Mouse (Mus musculus) mouse embryonic stem cell (cell line): ENCODE results near the gene Wdr63.
"Not testable (repeated sequence)": the region's sequence is repeated elsewhere in the genome, so short reads cannot be mapped to it uniquely, and the experiment has no call there.

Experiments used
- in situ Hi-C, 2 experiments: fragments of 300-500 bp; cut with MboI; formaldehyde crosslinking; loops; 1 replicate in 1 of 2; 3 replicates in 1 of 2; pipeline ENCODE4 v1.14.3; 2019 to 2020; ENCODE audit warnings: low sequenced_read_pairs in 2 of 2, low pct_unique_long_range_greater_than_20kb in 1 of 2, mixed read lengths in 1 of 2; ENCODE audit not compliant: unreplicated experiment in 1 of 2

Gene Wdr63

GRCm38 (mm10) chr3:146029234-146029633 lies 78.7 kb downstream of the Wdr63 start:
- in situ Hi-C loops: no loop called here

GRCm38 (mm10) chr3:146028406-146028805 lies 79.5 kb downstream of the Wdr63 start:
- in situ Hi-C loops: no loop called here

- in situ Hi-C loops: no loop called here
These were observed 80.8 kb downstream of the Wdr63 start for GRCm38 (mm10) chr3:146027116-146027515.

DNA sequence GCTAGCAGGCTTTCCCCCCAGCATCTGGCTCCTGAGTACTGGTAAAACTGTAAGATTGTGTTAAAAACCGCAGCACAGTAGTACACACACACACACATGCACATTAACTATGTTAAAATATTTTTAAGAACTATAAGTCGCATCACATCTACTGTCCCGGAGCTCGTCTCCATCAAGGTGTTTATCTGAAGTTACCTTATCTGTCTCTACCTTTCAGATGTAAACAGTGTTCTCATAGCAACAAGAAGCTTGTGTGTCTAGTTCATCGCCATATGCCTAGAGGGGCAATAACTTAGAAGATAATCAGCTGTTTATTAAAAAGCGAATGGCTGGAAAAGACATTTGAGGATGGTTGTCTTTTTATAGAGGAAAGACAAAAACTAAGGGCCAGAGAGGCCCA lies 82.4 kb downstream of the Wdr63 start:
- in situ Hi-C loops: no loop called here

DNA sequence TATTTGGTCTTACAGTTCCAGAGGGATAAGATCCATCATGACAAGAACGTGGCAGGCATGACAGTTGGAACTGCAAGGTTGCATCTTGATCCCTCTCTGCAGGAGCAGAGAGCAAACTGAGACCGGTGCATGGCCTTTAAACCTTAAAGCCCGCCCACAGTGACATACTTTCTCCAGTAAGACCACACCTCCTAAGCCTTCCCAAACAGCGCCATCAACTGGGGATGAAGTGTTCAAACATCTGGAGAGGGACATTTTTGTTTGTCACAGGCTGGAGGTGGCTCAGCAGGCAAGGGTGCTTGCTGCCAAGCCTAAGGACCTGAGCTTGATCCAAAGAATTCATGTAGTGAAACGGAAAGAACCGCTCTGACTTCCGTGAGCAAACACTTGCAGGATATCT lies 83.2 kb downstream of the Wdr63 start:
- in situ Hi-C loops: no loop called here

DNA sequence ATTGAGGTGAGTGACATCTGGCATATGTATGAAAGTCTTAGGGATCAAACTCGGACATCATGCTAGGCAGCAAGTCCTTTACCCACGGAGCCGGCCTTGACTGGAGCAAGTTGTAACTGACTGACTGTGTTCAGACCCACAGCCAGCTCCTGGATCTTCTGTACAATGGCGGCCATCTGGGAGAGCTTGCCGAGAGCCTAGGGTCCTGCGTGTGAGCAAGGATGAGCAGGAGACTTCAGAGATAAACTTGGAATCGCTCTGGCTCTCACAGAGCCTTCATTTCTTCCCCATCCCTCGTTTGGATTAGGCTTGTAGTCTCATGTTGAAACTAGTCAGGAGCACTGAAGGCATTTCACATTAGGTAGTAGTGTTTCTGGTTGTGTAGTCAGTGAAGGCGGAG lies 85.7 kb downstream of the Wdr63 start:
- in situ Hi-C loops: no loop called here

DNA sequence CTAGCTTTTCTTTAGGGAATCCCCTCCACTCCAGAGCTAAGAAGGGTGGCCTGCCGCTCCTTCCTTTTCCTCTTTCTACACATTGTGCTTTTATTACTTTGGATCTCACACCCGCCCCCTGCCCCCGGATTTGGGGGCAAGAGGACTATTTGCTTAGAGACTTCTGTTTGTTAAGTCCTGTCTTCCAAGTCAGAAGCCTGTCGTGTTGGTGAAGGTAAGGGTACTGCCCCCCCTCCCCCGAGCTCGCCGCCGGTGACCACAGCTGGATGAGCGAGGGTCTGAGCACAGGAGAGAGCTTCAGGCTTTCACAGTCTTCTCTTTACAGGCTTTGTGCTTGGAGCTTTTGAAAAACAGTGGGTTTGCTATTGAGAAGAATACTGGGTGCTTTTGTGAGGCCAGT lies 90.4 kb downstream of the Wdr63 start:
- in situ Hi-C loops: no loop called here

DNA sequence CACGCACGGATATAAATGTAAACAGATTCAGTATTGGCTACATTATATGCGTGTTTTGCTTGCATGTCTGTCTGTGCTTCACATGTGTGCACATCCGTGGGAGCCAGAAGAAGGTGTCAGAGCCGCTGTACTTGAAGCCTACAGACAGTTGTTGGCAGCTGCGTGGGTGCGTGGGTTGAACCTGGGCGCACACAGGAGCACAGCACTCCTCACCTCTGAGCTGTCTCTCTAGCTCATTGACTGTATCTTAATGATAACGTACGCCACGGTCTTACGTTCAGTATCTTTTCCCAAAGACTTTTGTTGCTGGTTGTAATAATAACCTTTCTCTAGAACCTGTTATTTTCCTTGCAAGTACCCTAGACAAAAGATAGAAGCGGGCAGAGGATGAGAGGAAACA lies 91.0 kb downstream of the Wdr63 start:
- in situ Hi-C loops: no loop called here

DNA sequence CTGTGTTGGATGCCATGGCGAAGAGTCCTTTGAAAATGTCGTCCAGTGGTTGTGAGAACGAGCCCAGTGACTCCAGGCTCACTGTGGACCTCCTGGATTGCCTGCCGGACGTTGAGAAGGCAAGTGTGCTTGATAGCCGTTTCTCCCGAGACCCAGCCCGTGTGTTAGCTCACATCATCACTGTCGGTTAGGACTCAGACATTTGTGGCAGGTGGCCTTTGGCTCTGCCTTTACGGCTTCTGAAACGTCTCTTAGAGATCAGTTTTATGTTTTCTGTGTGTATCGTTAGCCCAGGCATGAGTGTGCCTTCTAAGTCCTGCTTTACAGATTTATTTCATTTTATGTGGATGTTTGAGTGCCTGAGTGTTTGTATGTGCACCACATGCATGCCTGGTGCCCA lies 93.6 kb downstream of the Wdr63 start:
- in situ Hi-C loops: no loop called here

GRCm38 (mm10) chr3:146013490-146013889 lies 94.4 kb downstream of the Wdr63 start:
- in situ Hi-C loops: no loop called here

DNA sequence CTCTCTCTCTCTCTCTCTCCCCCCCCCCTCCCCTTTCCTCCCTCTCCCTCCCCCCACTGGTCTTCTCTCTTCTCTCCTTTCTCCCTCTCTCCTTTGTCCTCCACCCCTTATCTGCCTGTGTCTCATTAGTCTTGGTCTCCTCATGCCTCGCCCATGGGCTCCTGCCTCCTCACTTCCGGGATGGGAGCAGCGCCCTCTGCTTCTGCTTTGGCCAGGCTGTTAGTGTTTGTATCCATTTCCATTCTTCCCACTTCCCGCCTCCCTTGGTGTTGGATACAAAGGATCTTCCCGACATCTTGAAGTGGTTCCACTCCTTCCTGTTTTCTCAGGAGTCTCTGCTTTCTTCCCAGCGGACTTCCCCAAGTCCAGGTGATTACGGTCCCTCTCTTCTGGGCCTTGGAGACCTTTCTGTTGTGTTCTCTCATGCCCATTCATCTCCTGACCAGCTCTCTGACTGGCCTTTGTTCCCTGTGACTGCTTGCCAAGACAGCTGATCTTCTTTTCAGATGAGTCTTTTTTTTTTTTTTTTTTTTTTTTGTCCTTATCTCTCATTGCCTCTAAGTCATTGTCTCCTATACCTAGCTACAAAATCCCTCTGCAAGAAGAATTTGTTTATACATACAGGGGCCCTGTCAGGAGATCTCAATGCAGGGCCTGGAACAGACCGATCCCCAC lies 96.2 kb downstream of the Wdr63 start:
- in situ Hi-C loops: no loop called here

- in situ Hi-C loops: no loop called here
These were observed 97.2 kb downstream of the Wdr63 start for GRCm38 (mm10) chr3:146010751-146011150.

DNA sequence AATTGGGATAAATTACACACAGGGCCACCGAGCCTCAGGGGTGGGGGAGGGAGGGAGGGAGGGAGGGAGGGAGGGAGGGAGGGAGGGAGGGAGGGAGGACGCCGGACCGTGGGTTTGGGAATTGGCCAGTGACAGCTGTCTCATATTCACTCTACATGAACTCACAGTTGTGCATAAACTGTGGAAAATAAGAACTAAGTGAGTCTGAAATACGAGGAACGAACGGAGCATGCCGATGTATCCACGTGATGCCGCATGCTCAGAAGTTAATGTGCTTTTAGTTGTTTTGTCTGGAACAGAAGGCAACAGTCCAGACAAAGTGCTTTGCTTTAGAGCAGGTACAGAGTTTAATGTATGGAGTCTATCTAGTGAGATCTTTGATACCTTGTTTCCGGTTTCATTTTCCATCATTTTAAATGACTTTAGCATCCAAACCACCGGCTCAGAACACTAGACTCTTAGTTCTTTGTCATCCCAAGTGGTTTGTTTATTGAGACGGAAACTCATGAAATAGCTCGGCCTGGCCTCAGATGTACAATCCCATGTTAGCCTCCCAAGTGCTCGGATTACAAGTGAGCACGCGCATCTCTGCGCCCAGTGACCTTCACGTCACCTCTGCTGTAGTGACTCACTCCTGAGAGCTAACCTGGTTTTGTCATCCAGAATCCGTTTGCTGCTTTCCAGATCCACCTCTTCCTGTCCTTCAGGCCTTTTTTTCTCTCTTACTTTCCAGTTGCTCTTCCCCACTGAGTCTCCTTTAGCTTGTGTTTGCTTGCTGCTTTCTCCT lies 97.9 kb downstream of the Wdr63 start:
- in situ Hi-C loops: no loop called here

GRCm38 (mm10) chr3:146007872-146008271 lies 100.1 kb downstream of the Wdr63 start:
- in situ Hi-C loops: no loop called here

- in situ Hi-C loops: no loop called here
These were observed 103.4 kb downstream of the Wdr63 start for GRCm38 (mm10) chr3:146004347-146005051.

DNA sequence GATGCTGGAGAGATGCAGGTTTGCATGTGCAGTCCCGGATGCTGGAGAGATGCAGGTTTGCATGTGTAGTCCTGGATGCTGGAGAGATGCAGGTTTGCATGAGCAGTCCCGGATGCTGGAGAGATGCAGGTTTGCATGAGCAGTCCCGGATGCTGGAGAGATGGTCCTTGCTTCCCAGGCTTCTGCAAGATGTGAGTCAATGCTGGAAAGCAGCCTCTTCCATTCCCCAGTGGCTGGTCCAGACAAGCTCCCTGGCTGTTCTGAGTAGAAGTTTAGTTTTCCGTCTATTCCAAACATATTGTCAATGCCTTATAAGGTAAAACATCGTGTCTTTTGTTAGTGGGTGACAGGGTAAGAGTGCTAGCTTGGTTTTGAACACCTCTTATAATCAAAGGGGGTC lies 111.4 kb downstream of the Wdr63 start:
- in situ Hi-C loops: not testable (repeated sequence)

DNA sequence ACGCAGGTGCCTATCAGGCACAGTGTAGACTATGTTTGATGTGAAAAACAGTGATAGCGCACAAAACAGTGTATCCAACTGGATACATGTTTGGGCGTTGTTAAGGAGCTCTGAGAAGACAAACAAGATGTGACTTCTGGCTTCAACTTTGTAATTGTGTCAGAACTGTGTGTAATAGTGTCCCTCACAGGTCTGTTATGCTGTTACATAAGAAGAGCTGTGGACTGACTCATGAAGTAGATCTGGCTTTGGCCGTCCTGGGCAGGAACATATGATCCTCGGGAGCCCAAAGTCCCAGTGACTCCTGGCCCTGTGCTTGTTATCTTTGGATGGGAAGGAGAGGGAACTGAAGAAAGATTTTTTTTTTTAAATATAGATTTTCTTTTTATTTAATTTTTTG lies 112.4 kb downstream of the Wdr63 start:
- in situ Hi-C loops: no loop called here

GRCm38 (mm10) chr3:145993481-145994201 lies 114.3 kb downstream of the Wdr63 start:
- in situ Hi-C loops: no loop called here

- in situ Hi-C loops: no loop called here
These were observed 115.1 kb downstream of the Wdr63 start for GRCm38 (mm10) chr3:145992796-145993195.
